Mouse (Mus musculus): ENCODE data around the gene Ptgdr2.

Ptgdr2 gene

GRCm38 (mm10) chr19:10972660-10973059 is 35.7 kb downstream of the Ptgdr2 start:
- Histone ChIP-seq H3K36me3 (ENCODE audit: insufficient read depth, low read length) (no peaks in the 10 kb centered on the region), H3K4me3 (replicated peaks; ENCODE audit: low read length) (peak overlapping the region; percentile 43; the same call in 1 of the 2 replicates), H3K27me3 (ENCODE audit: insufficient read depth, low read length) (peaks cover 16% of the 10 kb centered on the region), H3K9me3 (ENCODE audit: low read length) (peaks cover 6% of the 10 kb centered on the region), H3K4me1 (replicated peaks; ENCODE audit: low read depth, low read length) (peaks cover 47% of the 10 kb centered on the region)
- TF ChIP-seq NANOG (IDR thresholded peaks at IDR 0.05; ENCODE audit: borderline replicate concordance, low read length), result peak; percentile 89
- peak; percentile 86; the same call in 1 of the 2 replicates for TF ChIP-seq POU5F1 (IDR thresholded peaks at IDR 0.05; ENCODE audit: borderline replicate concordance, low read length)
- no peak for TF ChIP-seq CTCF (conservative IDR thresholded peaks at IDR 0.05; ENCODE audit: low read length)

GRCm38 (mm10) chr19:10973187-10973586 is 36.2 kb downstream of the Ptgdr2 start:
- Histone ChIP-seq H3K4me1 (replicated peaks; ENCODE audit: low read depth, low read length) (peaks cover 47% of the 10 kb centered on the region), H3K27me3 (ENCODE audit: insufficient read depth, low read length) (peaks cover 11% of the 10 kb centered on the region), H3K36me3 (ENCODE audit: insufficient read depth, low read length) (no peaks in the 10 kb centered on the region), H3K9me3 (ENCODE audit: low read length) (peaks cover 6% of the 10 kb centered on the region), H3K4me3 (replicated peaks; ENCODE audit: low read length) (peak overlapping the region; percentile 43)
- no peak for TF ChIP-seq NANOG (IDR thresholded peaks at IDR 0.05; ENCODE audit: borderline replicate concordance, low read length)
- TF ChIP-seq CTCF (conservative IDR thresholded peaks at IDR 0.05; ENCODE audit: low read length), result no peak
- TF ChIP-seq POU5F1 (IDR thresholded peaks at IDR 0.05; ENCODE audit: borderline replicate concordance, low read length), result no peak

GRCm38 (mm10) chr19:10974238-10974865 is 37.4 kb downstream of the Ptgdr2 start, which contains the start of gene Ms4a10:
Ms4a10 (minus strand) TSS chr19:10974670.
- Histone ChIP-seq H3K4me3 (replicated peaks; ENCODE audit: low read length) (peak within 1 kb of the TSS; percentile 43), H3K9me3 (ENCODE audit: low read length) (peaks cover 6% of the 10 kb centered on the region), H3K27me3 (ENCODE audit: insufficient read depth, low read length) (peaks cover 6% of the 10 kb centered on the region; the same call in 1 of the 2 replicates), H3K4me1 (replicated peaks; ENCODE audit: low read depth, low read length) (peaks cover 53% of the 10 kb centered on the region), H3K36me3 (ENCODE audit: insufficient read depth, low read length) (no peaks in the 10 kb centered on the region)
- TF ChIP-seq POU5F1 (IDR thresholded peaks at IDR 0.05; ENCODE audit: borderline replicate concordance, low read length), result no peak
- no peak for TF ChIP-seq CTCF (conservative IDR thresholded peaks at IDR 0.05; ENCODE audit: low read length)
- TF ChIP-seq NANOG (IDR thresholded peaks at IDR 0.05; ENCODE audit: borderline replicate concordance, low read length), result no peak

- Histone ChIP-seq H3K4me1 (replicated peaks; ENCODE audit: low read depth, low read length) (peaks cover 61% of the 10 kb centered on the region), H3K27me3 (ENCODE audit: insufficient read depth, low read length) (0 out of 2 replicates have a peak, but pooled peaks cover 2% of the 10 kb centered on the region), H3K36me3 (ENCODE audit: insufficient read depth, low read length) (no peaks in the 10 kb centered on the region), H3K9me3 (ENCODE audit: low read length) (peaks cover 6% of the 10 kb centered on the region), H3K4me3 (replicated peaks; ENCODE audit: low read length) (no peak overlapping the region)
- no peak for TF ChIP-seq NANOG (IDR thresholded peaks at IDR 0.05; ENCODE audit: borderline replicate concordance, low read length)
- no peak for TF ChIP-seq POU5F1 (IDR thresholded peaks at IDR 0.05; ENCODE audit: borderline replicate concordance, low read length)
- no peak for TF ChIP-seq CTCF (conservative IDR thresholded peaks at IDR 0.05; ENCODE audit: low read length)
These were observed 38.2 kb downstream of the Ptgdr2 start for GRCm38 (mm10) chr19:10975187-10975586.

DNA sequence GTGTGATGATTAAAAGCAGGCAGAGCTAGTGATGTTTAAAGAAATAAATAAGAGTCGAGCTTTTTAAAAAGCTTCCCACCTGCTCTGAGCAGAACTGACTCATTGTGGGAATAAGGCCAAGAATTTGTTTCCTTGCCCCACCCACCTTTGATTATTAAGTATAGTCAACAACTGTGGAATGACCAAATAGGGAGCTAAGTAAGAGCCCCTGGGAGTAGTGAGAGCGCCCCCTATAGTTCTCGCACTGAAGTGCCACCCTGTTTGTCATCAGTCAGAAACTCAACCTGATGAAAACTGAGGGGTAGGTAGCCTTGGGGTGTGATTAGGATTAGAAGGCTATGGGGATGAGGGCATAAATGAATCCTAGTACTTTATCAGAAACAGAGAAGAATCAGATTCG is 39.4 kb downstream of the Ptgdr2 start:
- no peaks in the 10 kb centered on the region for H3K36me3 ChIP-seq (ENCODE audit: insufficient read depth, low read length)
- TF ChIP-seq POU5F1 (IDR thresholded peaks at IDR 0.05; ENCODE audit: borderline replicate concordance, low read length) (no peak), CTCF (conservative IDR thresholded peaks at IDR 0.05; ENCODE audit: low read length) (peak; percentile 91), NANOG (IDR thresholded peaks at IDR 0.05; ENCODE audit: borderline replicate concordance, low read length) (no peak)
- H3K27me3 ChIP-seq (ENCODE audit: insufficient read depth, low read length), result 0 out of 2 replicates have a peak, but pooled peaks cover 2% of the 10 kb centered on the region
- H3K4me3 ChIP-seq (replicated peaks; ENCODE audit: low read length), result no peak overlapping the region
- H3K4me1 ChIP-seq (replicated peaks; ENCODE audit: low read depth, low read length), result peaks cover 63% of the 10 kb centered on the region
- H3K9me3 ChIP-seq (ENCODE audit: low read length), result no peaks in the 10 kb centered on the region; the same call in 1 of the 2 replicates

DNA sequence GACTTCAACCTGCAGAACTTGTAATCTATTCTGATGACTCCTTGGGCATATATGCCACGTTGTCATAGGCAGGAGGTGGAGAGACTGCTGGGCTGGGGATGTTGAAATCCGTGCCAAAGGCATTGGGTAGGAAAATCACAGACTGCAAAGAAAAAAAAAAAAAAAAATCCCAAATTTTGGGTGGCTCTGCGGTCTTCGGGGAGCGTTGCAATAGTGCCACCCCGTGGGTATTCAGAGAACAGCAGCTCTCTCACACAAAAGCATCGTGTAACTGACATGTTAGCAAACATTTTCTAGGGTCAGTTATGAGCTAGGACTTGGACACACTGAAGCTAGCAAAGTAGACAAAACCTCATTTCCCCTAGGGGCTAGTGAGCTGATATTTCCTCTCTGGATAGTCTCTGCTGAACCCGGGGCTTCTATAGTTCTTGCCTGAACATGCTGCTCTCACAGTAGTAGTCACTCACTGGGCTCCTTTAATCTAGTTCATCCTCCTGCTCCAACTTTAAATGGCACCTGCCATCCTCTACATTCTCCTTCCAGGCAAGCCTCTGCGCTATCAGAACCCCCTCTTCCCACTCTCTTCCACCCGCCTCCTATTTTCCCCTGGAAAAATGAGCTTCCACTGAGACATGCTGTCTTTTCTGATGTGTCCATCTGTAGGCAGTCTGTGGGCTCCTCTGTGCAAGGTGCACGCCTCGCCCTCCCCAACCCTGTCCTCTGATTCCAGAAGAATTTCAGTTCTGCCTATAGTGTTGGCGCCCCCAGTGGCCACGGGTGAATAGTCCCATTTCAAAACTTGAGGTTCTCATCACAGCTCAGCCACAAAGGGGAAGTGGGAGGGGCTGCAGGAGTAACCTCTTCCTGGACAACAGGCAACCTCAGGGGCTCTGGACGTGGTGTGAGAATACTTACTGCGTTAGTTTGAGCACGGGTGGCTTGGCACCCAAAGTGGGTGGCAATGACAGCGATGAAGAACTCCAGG is 42.5 kb downstream of the Ptgdr2 start:
- no peak for TF ChIP-seq NANOG (IDR thresholded peaks at IDR 0.05; ENCODE audit: borderline replicate concordance, low read length)
- TF ChIP-seq POU5F1 (IDR thresholded peaks at IDR 0.05; ENCODE audit: borderline replicate concordance, low read length), result no peak
- TF ChIP-seq CTCF (conservative IDR thresholded peaks at IDR 0.05; ENCODE audit: low read length), result peak; percentile 91
- Histone ChIP-seq H3K9me3 (ENCODE audit: low read length) (no peaks in the 10 kb centered on the region), H3K36me3 (ENCODE audit: insufficient read depth, low read length) (no peaks in the 10 kb centered on the region), H3K4me3 (replicated peaks; ENCODE audit: low read length) (peak overlapping the region; percentile 53), H3K4me1 (replicated peaks; ENCODE audit: low read depth, low read length) (peaks cover 48% of the 10 kb centered on the region), H3K27me3 (ENCODE audit: insufficient read depth, low read length) (peaks cover 8% of the 10 kb centered on the region)

DNA sequence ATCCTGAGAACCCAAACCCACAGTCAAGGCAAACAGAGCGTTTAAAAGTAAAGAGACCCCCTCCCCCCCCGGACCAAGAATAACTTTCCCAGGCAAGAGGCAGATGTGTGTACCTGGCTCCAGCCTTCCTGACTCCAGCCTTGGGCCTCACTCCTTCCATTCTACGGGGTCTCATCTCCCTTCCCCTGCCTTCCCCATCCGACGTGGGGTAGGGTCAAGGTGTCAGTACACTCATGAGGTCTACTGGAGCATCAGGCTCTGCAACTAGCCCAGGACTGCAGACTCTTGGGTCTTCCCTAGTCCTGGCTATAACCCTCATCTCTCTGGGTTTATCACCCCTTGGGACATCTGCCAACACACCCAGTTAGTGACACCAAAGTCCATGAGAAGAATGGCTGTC is 43.2 kb downstream of the Ptgdr2 start:
- TF ChIP-seq NANOG (IDR thresholded peaks at IDR 0.05; ENCODE audit: borderline replicate concordance, low read length) (no peak), POU5F1 (IDR thresholded peaks at IDR 0.05; ENCODE audit: borderline replicate concordance, low read length) (no peak)
- no peak overlapping the region for H3K4me3 ChIP-seq (replicated peaks; ENCODE audit: low read length)
- H3K4me1 ChIP-seq (replicated peaks; ENCODE audit: low read depth, low read length), result peaks cover 44% of the 10 kb centered on the region
- no peaks in the 10 kb centered on the region for H3K9me3 ChIP-seq (ENCODE audit: low read length)
- no peaks in the 10 kb centered on the region for H3K36me3 ChIP-seq (ENCODE audit: insufficient read depth, low read length)
- peaks cover 8% of the 10 kb centered on the region for H3K27me3 ChIP-seq (ENCODE audit: insufficient read depth, low read length)

GRCm38 (mm10) chr19:10983146-10983545 is 46.2 kb downstream of the Ptgdr2 start:
- Histone ChIP-seq H3K4me3 (replicated peaks; ENCODE audit: low read length) (0 out of 2 replicates have a peak overlapping the region, but pooled peaks have one; percentile 26), H3K36me3 (ENCODE audit: insufficient read depth, low read length) (no peaks in the 10 kb centered on the region), H3K9me3 (ENCODE audit: low read length) (no peaks in the 10 kb centered on the region), H3K27me3 (ENCODE audit: insufficient read depth, low read length) (peaks cover 8% of the 10 kb centered on the region), H3K4me1 (replicated peaks; ENCODE audit: low read depth, low read length) (peaks cover 34% of the 10 kb centered on the region)
- TF ChIP-seq POU5F1 (IDR thresholded peaks at IDR 0.05; ENCODE audit: borderline replicate concordance, low read length) (no peak), NANOG (IDR thresholded peaks at IDR 0.05; ENCODE audit: borderline replicate concordance, low read length) (no peak), CTCF (conservative IDR thresholded peaks at IDR 0.05; ENCODE audit: low read length) (peak; percentile 62)

Data from E14TG2a.4 (cell line).